Mouse (Mus musculus): ENCODE measurements at regions not wholly inside any gene's neighbourhood (a gene's known extent, or its start where the extent isn't known, plus 50 kb on each side); places are given as distances from the start of the nearest gene placed in this dataset.

DNA sequence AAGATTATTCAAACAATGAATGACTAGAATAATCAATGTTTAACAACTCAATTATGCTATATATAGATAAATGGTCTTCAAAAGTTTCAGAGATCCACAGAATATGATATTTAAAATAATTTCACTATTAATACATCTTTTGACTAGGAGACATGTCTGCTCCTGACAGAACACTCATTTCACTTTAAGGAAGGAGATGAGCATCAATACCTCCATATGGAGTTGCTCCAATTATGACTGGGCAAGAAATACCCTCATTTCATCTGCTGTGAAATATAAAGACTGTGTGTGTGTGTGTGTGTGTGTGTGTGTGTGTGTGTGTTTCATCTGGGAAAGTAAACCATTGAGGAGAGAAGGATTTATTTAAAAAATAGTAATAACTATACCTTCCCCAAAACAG is 156.2 kb upstream of the Wdr3 start:
- Histone ChIP-seq H3K4me2 (ENCODE audit: low read depth) (no peak overlapping the region), H3ac (ENCODE audit: control insufficient read depth, insufficient read length) (no peak overlapping the region), H3K4me3 (no peak overlapping the region), H3K79me2 (ENCODE audit: control insufficient read depth, insufficient read depth) (no peaks in the 10 kb centered on the region), H3K36me3 (ENCODE audit: control insufficient read depth, insufficient read depth) (no peaks in the 10 kb centered on the region), H3K27me3 (ENCODE audit: control insufficient read depth, insufficient read depth, insufficient read length) (no peaks in the 10 kb centered on the region)
- TF ChIP-seq REST (IDR thresholded peaks at IDR 0.05; ENCODE audit: insufficient read depth, insufficient read length) (no peak), E2F4 (IDR thresholded peaks at IDR 0.05; ENCODE audit: insufficient read depth) (no peak), MYOG (IDR thresholded peaks at IDR 0.05; ENCODE audit: control insufficient read depth in 1 of 3, insufficient read depth in 1 of 3, insufficient read length in 2 of 3, low read depth in 2 of 3) (no peak)

DNA sequence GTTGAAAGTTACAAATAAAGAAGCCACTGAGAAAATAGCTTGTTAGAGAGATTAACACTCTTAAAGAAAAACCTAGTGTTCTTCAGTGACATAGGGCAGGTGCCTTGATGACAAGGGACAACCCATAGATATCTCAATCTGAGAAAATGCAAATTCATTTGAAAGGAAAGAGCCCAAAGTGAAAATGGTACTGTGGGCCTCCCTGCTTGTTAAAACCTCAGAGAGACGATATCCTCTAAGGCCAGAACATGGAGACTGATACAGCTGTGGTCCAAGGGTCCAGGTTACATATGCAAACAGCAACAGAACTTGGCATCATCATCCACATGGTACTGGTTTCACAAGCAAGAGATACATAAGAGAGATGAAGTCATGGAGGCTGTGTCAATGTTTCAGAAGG is 125.6 kb upstream of the Wdr3 start:
- H3K4me3 ChIP-seq = no peak overlapping the region
- no peaks in the 10 kb centered on the region for H3K36me3 ChIP-seq (ENCODE audit: control insufficient read depth, insufficient read depth)
- no peak for TF ChIP-seq POLR2AphosphoS2 (IDR thresholded peaks at IDR 0.05; ENCODE audit: insufficient read length, low read depth)
- no peak for TF ChIP-seq USF1 (IDR thresholded peaks at IDR 0.05; ENCODE audit: low read depth)
- no peak for TF ChIP-seq CEBPB (IDR thresholded peaks at IDR 0.05; ENCODE audit: insufficient read depth, poor library complexity, severe bottlenecking)
- TF ChIP-seq MYOD1 (IDR thresholded peaks at IDR 0.05; ENCODE audit: control insufficient read depth in 1 of 3, insufficient read length in 2 of 3, low read depth in 2 of 3) = no peak
- no peak for TF ChIP-seq MAX (IDR thresholded peaks at IDR 0.05; ENCODE audit: low read depth)
- no peak for TF ChIP-seq E2F4 (IDR thresholded peaks at IDR 0.05; ENCODE audit: insufficient read depth)
- TF ChIP-seq TCF3 (IDR thresholded peaks at IDR 0.05; ENCODE audit: insufficient read length, low read depth) = no peak
- TF ChIP-seq REST (IDR thresholded peaks at IDR 0.05; ENCODE audit: insufficient read depth, insufficient read length) = no peak
- no peak for TF ChIP-seq POLR2A (IDR thresholded peaks at IDR 0.05; ENCODE audit: insufficient read length, low read depth)
- TF ChIP-seq MYOG (IDR thresholded peaks at IDR 0.05; ENCODE audit: control insufficient read depth in 1 of 3, insufficient read depth in 1 of 3, insufficient read length in 2 of 3, low read depth in 2 of 3) = no peak
- no peak for TF ChIP-seq TCF12 (IDR thresholded peaks at IDR 0.05; ENCODE audit: insufficient read depth, poor library complexity, severe bottlenecking)
- TF ChIP-seq SRF (IDR thresholded peaks at IDR 0.05; ENCODE audit: control insufficient read depth, insufficient read length, low read depth) = no peak

DNA sequence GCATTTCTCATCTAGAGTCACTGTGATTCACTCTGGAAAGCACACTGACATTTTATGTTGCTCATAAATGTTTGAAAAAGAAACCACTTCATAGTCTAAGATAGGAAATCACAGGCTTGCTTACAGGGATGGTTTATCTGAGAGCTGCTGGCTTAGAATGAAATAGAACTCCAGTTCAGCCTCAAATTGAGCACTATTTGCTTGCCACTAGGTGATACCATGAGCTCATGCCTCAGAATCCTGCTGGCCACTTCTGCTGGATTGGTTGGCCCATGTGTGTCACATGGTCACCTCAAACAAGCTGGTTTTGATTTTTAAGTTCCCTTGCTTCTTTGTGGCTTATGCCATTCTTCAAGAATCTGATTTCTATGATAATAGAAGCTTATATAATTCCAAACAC is 104.8 kb upstream of the Wdr3 start:
- Histone ChIP-seq H3K79me2 (ENCODE audit: control insufficient read depth, insufficient read depth) (no peaks in the 10 kb centered on the region), H3K4me3 (no peak overlapping the region), H3K36me3 (ENCODE audit: control insufficient read depth, insufficient read depth) (no peaks in the 10 kb centered on the region), H3K27me3 (ENCODE audit: control insufficient read depth, insufficient read depth, insufficient read length) (no peaks in the 10 kb centered on the region), H3ac (ENCODE audit: control insufficient read depth, insufficient read length) (no peak overlapping the region), H3K4me2 (ENCODE audit: low read depth) (no peak overlapping the region)
- TF ChIP-seq REST (IDR thresholded peaks at IDR 0.05; ENCODE audit: insufficient read depth, insufficient read length) (no peak), MAX (IDR thresholded peaks at IDR 0.05; ENCODE audit: low read depth) (no peak), POLR2AphosphoS2 (IDR thresholded peaks at IDR 0.05; ENCODE audit: insufficient read length, low read depth) (no peak), E2F4 (IDR thresholded peaks at IDR 0.05; ENCODE audit: insufficient read depth) (no peak)

More for the DNA sequence above, 125.6 kb upstream of the Wdr3 start:
- Histone ChIP-seq H3ac (ENCODE audit: control insufficient read depth, insufficient read length) (no peak overlapping the region), H3K4me2 (ENCODE audit: low read depth) (no peak overlapping the region), H3K27me3 (ENCODE audit: control insufficient read depth, insufficient read depth, insufficient read length) (no peaks in the 10 kb centered on the region), H3K79me2 (ENCODE audit: control insufficient read depth, insufficient read depth) (no peaks in the 10 kb centered on the region)

DNA sequence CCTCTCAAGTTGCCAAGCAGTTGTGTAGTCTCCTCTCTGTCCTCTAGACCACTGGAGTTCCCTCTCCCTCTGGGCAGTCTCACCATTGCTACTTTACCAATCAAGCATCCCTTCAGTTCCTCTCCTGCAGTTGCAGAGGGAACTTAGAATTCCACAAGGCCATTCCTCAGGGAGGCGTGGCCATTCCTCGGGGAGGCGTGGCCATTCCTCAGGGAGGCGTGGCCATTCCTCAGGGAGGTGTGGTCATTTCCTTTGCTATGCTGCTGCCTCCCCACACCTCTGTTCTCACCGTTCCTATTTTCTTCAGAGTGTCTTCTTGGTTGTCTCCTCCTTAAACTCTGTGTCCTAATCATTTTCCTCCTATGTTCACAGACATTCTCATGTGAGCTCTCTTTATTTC is 102.8 kb upstream of the Wdr3 start:
- TF ChIP-seq POLR2A (IDR thresholded peaks at IDR 0.05; ENCODE audit: insufficient read length, low read depth) (no peak), E2F4 (IDR thresholded peaks at IDR 0.05; ENCODE audit: insufficient read depth) (no peak), TCF12 (IDR thresholded peaks at IDR 0.05; ENCODE audit: insufficient read depth, poor library complexity, severe bottlenecking) (no peak), POLR2AphosphoS2 (IDR thresholded peaks at IDR 0.05; ENCODE audit: insufficient read length, low read depth) (no peak), TCF3 (IDR thresholded peaks at IDR 0.05; ENCODE audit: insufficient read length, low read depth) (no peak), MAX (IDR thresholded peaks at IDR 0.05; ENCODE audit: low read depth) (no peak), MYOG (IDR thresholded peaks at IDR 0.05; ENCODE audit: control insufficient read depth in 1 of 3, insufficient read depth in 1 of 3, insufficient read length in 2 of 3, low read depth in 2 of 3) (no peak), REST (IDR thresholded peaks at IDR 0.05; ENCODE audit: insufficient read depth, insufficient read length) (no peak)
- no peak overlapping the region for H3ac ChIP-seq (ENCODE audit: control insufficient read depth, insufficient read length)
- no peak overlapping the region for H3K4me2 ChIP-seq (ENCODE audit: low read depth)
- H3K27me3 ChIP-seq (ENCODE audit: control insufficient read depth, insufficient read depth, insufficient read length) = no peaks in the 10 kb centered on the region
- H3K36me3 ChIP-seq (ENCODE audit: control insufficient read depth, insufficient read depth) = no peaks in the 10 kb centered on the region
- no peaks in the 10 kb centered on the region for H3K79me2 ChIP-seq (ENCODE audit: control insufficient read depth, insufficient read depth)
- H3K4me3 ChIP-seq = no peak overlapping the region

All from myocyte (in vitro differentiated cells).